Mouse (Mus musculus) gastrocnemius, postnatal 25 days (tissue): ENCODE measurements around the gene Mmp11. TPM values are rescaled to one million over a fixed set of nuclear protein-coding genes. Genes with fewer than 3 reads are reported as not detected.
A peak's percentile ranks its signal among the peaks of the same experiment; 100 is the strongest.

Experiments
- DNase-seq: peaks from one replicate; pipeline ENCODE4 v3.0.0; 2022
- total RNA-seq, 2 experiments: library from RNA; stranded (reverse); gene quantifications; 1 replicate in 1 of 2; 2 replicates in 1 of 2; pipeline ENCODE4 v1.2.3; 2021

Gene Mmp11
- total RNA-seq, 2 experiments from 2014 or later, result 1.7 to 3.3 TPM

DNA sequence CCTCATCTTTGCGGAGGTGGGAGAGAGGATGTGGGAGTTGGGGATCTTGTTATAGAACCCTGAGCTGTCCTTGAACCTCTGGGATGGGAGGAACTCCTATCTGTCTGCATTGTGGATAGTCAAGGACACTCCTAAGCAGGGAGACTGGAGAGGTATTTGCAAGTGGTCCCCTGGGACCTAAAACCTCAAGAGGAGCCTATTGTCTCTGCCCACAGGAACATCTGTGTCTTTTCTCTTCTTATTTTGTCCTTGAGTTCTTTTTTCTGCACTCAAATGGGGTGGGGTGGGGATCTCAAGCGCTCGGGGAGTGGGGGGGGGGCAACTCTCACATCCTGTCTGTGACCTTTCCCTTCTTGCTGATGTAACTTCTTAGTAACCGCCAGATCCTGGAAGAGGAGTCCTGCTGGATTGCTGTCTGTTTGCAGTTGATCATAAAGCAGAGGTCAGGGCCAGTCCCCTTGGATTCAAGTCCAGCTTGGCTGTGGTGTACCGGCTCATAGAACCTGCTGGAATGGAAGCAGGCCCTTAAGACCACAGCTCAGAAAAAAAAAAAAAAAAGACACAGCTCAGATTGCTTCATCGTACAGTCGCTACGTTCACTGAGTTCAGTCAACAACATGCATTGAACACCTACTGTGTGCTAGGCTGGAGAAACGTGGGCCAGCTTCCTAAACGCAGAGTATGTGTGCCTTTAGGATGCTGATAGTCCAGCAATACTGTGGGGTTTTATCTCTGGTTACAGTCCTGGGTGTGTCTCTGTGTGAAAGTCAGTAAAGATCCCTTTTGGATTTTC lies 1.8 kb upstream of the Mmp11 start:
- peak; percentile 26 for DNase-seq

GRCm38 (mm10) chr10:75936909-75937667 lies 792 bp upstream of the Mmp11 start:
- no peak for DNase-seq

- DNase-seq, result no peak
These were observed 1.3 kb downstream of the Mmp11 start for GRCm38 (mm10) chr10:75934991-75935390.

DNA sequence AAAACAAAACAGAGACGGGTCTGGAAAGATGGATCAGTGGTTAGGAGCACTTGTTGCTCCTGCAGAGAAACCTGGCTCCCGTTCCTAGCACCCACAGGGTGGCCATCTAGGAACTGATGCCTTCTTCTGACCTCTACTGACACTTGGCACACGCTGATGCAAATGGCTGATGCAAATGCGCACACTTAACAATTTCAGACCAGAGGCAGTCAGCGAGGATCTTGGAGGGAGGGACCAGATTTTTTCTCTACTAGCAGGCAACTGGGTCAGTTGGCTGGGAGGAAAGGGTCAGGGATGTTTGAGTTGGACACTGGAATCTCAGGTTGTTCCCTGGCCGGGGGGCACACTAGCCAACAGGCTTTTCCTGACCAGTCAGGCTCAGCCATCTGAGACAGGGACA lies 3.4 kb downstream of the Mmp11 start, which contains the start of gene Chchd10:
Chchd10 (plus strand) TSS at position 240 of the 400 bp plus-strand sequence.
- DNase-seq, result no peak

DNA sequence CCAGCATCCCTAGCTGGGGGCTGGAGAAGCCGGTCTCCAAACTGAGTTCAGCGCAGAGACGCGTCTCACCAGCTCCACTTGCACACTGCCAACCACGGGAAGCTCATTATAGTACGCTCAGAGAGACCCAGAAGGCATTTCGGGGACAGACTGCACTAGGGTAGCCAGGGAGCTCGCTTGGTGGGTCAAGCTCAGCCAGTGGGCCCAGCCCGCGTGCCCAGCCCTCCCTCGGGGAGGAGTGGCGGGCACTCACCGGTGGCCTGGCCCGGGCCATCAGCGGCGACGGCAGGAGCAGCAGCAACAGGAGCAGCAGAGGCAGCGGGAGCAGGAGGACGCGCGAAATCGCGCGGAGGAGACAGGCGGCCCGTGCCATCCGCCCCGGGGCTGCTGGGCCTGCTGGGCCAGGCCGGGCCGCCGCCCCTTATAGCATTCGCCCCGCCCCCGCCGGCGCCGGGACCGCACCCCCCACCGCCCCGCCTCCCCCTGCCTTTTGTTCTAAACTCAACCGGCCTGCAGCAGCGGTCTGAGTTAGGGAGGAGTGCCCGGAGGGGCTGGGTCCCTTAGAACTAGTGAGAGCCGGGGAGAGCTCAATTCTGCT lies 4.1 kb downstream of the Mmp11 start:
- peak; percentile 58 for DNase-seq

DNA sequence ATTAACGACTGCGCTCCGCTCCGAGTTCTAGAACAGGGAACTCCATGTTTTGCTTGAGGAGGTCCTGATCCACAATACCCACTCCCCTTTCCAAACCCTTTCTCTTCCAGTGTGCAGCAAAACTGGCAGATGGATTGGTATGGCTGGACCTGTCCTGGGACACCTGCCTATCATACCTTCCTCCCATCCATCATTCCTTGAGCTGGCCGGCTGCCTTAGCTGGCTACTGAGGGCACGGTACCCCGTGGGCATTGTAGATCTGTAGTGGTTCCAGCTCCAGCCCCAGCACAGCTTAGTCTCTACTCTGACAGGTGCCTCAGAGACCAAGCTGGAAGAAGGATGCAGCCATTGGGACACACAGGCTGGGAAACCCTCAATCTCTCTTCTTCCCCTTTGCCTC lies 5.0 kb downstream of the Mmp11 start:
- DNase-seq, result no peak

DNA sequence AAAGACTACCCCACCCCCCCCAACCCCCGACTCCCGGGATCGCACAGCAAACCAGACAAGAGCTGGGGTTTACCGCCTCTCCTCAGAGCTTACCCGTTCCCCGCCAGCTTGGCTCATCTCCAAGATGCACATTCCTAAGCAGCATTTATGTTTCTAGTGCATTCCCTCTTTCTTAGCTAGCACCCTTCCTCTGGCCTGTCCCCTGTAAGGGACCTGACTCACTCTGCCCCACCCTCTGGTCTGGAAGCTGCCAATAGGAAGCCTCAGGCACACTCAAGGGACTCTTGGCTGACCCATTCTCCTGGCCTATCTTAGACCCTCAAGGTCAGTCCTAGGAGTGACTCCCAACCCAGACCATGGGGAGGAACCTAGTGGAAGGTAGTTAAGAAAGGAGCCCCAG lies 6.0 kb downstream of the Mmp11 start:
- DNase-seq, result no peak

GRCm38 (mm10) chr10:75926396-75926795 lies 9.9 kb downstream of the Mmp11 start:
- DNase-seq, result no peak

DNA sequence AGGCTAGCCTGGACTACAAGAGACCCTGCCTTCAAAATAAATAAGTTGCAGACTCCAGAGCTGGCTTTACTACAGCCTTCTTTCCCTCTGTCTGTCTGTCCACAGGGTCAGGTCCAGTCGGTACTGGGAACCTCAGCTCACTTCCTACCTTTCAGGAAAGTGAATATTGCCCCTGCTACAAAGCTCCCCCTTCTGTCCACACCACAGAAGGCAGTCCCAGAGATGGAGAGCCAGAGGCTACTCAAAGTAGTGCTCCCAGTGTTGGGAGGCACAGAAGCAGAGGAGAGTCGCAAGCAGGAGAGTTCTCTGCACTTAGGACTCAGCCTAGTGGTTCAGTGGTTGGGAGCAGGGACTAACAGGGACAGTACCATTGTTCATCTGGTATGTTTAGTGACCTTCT lies 12.0 kb downstream of the Mmp11 start:
- DNase-seq, result no peak

DNA sequence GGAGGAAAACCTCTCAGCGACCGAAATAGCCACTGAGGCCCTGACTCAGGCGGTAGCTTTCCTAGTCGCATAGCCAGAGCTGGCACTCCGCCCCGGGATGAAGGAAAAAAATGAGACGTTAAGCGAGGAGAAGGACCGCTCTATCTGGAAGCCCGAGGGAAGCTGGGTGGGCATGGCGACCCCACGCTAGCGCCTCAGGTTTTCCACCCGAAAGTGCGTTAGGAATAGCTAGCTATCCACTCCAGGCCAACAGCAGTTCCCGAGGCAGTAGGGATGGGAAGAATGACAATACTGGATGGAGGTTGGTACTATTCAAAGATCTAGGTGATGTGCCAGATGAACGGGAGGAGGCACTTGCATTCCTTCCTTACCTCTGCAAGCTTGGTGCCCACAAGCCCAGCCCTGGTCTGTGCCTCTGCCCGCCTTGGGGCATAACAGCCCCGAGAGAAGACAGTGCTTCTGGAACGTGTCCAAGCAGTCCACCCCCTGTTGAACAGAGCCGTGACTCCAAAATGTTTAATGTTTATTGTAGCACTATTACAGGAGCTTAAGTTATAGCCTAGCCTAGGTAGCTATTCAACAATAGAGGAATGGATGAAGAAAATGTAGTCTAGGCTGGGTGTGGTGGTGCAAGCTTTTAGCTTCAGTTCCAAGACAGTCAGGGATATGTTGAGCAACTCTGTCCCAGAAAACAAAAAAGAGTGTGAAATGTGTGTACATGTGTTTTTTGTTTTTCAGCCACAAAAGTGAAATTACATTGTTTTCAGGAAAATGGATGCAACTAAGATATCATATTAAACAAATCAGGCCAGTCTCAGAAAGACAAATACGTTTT lies 14.4 kb downstream of the Mmp11 start:
- DNase-seq, result no peak

- peak; percentile 92 for DNase-seq
These were observed 15.1 kb downstream of the Mmp11 start, which contains the start of gene Smarcb1 for GRCm38 (mm10) chr10:75921026-75921725. Smarcb1 (minus strand) TSS chr10:75921617.

DNA sequence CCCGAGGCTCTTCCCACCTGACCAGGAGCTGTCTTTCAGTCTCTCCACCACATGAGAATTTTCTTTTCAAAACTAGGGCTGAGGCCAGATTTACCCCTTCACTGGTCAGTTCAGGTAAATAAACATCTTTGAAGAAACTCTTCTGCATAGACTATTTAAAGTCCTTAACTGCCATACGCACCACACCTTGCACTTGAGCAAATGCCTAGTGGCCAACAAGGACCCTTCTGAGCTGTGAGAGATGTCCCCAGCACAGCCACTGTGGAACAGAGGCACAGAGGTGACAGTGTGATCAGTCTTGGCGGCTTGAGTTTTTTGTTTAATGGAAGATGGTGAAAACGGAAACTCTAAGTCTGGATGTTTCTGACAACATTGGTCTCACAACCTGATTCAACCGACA lies 17.3 kb downstream of the Mmp11 start:
- DNase-seq, result no peak

DNA sequence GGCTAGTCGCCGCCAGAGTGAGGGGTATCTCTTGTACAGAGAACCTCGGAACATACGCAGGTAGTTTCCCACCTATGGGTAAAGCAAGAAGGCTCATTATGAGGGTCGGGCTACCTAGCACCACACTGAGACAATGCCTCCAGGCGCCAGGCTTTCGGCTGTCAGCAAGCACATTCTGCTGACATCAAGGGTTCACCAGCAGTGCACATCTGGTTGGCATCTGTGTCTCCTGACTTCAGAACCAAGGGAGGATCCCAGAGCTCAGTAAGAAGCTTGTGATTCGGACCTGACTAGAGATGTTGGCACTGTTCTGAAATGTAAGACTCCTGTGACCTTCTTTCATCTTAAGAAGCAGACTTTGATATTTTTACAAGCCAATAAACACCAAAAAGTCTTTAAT lies 19.5 kb downstream of the Mmp11 start:
- no peak for DNase-seq

DNA sequence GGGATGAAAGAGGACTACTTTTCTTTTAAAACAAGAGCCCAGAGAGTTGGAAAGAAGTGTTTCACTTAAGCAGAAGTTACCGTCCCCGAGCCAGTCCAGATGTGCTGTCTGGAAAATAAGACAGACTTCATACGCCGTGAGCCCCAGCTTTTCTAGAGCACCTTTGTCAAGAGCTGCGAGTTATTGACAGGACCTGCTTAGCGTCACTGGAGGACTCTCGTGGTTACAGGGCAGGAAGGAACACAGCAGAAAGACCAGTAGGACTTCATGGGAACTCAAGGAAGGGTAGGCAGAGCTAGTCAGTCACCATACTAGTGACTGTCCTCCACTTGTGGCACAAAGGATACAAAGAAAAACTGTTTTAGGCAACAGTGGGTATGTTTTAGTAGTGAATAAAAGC lies 20.7 kb downstream of the Mmp11 start:
- no peak for DNase-seq

DNA sequence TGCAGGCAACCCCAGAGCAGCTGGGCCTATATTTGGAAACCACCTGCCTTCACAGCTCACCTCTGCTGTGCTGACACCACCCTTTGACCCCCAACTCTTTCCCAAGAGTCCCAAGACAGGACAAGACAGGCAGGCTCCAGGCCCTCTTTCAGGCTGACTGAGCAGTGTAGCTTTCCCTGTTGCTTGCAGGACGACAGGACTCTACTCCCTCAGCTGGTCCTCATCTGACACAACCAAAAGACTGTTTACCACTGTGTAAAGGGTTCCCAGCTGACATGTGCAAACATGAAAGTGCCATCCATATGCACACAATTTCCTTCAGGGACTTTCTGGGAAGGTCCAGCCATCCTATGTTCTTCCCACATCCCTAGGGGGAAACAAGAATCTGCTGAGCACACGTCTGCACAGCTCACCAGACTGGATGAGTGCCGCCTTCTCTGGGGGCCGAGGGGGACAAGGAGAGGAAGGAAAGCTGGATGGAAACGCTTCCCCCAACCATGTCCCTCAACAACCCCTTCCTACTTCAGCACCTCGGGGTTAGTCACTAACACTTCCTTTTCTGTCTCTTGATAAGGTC lies 23.2 kb downstream of the Mmp11 start:
- DNase-seq, result no peak

DNA sequence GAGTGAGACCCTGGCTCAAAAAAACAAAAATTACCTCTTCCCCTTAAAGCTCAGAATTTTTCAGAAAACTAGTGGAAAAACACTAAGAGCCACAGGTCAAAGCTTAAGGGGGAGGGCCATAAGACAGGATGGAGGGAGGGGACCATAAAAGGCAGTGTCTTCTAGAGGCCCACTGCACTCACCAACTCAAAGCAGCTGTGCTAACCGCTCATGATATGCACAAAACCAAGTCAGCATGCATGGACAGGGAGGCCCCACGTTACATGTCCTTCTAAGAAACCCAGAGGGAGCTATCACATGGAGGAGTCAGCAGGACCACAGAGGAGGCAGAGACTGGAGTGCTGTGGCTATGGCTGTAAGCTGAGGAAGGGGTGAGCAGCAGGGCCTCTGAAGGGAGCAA lies 25.6 kb downstream of the Mmp11 start:
- DNase-seq, result no peak

- no peak for DNase-seq
These were observed 29.4 kb downstream of the Mmp11 start for GRCm38 (mm10) chr10:75906882-75907281.

DNA sequence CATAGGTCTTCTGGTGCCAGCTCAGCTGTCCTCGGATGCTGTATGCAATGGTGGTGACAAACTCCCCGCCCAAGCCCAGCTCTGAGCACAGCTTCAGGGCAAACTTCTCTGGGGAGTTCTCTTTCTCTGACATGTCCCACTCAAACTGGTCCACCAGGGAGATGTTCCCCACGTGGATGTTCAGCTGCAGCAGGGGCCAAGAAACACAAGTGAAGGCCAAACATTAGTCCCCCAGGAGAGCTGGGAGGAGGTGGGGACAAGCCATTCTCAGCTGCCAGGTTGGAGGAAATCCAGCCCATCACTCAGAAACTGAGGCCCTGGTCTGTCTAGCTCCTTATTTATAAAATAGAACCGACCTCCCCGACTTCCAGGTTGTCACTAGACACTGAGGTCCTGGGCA lies 31.9 kb downstream of the Mmp11 start:
- DNase-seq, result no peak

DNA sequence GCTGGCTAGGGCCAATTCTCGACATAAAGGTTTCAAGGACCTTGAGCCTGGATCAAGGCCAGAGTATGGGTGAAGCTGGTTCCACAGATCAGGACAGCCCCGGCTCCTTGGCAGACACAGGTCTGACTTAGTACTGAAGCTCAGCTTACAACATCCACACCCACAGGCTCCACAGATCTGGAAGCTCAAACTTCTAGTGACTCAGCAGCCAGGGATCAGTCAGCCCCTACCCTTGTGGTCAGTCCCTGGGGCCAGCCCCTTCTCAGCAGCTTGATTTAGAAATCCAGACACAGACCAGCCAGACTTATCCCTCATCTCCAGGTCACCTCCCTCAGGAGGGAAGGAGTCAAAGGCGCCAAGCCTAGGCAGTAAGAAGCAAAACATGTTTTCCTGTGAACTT lies 37.5 kb downstream of the Mmp11 start:
- peak; percentile 87 for DNase-seq

DNA sequence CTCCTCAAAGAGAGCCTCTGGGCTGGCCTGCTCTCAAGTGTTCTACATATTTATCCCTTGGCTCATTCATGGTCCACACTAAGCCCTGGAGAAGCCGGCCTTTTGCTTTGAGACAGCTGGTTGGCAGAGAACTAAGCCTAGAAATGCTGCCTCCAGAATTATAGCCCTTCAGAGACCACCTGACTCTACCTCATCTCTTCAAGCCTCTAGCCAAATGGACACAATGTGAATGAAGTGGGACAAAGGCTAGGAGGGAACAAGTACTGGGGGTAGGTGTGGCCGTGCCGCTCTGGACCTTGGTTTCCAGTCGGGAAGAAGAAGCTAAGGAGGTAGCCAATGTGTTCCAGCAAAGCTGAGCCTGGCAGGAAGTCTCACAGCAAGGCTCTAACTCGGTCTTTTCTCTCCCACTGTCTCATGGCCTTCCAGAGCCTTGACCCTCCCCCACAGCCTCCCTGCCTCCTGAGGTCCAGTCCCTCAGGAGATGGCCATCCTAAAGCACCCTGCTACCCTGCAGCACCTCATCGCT lies 38.2 kb downstream of the Mmp11 start:
- DNase-seq, result no peak

- peak; percentile 38 for DNase-seq
These were observed 38.9 kb downstream of the Mmp11 start for GRCm38 (mm10) chr10:75897373-75897772.
